Mouse (Mus musculus): ENCODE data around the gene Fbxo24. TPM values are rescaled to one million over a fixed set of nuclear protein-coding genes. Genes with fewer than 3 reads are reported as not detected.

The Fbxo24 gene
- polyA plus RNA-seq (2016; fragmentation: Nextera tagmentation; extraction: Ambion mirVana): 0.11 and 0.39 TPM in 2 replicates

DNA sequence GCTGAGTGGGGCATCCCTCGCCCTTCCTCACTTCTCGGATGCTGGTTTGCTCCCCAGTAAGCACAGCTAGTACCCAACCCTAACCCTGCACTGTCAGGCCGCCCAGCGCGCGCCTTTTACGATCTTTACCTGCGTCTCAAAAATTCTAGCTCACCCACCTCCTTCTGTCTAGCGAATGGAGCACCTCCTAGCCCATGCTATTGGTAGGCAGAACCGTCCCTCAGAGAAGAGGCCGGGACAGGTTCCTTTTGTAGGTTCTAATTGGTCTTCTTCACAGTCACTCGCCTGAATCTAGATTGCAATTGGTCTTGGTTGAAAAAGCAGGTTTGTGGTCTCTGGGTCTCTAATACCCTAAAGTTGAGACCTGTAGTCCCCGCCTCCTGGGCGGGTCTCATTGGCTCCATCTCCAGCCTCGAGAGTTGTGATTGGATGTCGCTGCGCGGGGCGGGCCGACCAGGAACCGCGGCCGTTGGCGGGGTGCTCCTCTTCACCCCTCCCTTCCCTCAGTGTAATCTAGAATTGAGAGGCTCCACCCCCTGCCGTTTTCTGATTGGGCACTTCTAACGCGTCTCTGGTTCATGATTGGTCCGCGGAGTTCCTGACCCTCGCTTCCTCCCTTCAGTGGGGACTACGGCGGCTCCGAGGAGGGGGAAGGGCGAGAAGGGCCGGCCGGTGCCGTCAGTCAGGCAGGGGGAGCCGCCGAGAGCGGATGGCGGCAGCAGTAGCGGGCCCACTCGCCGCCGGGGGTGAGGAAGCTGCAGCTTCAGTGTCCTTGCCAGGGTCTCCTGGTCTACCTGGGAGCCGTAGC is at the start of gene Fbxo24, which contains the start of the genes Lrch4 and Gm20605:
Gene Fbxo24 (minus strand): TSS at position 505 of the 808 bp plus-strand sequence.
Gene Lrch4 (plus strand): TSS at position 624 of the 808 bp plus-strand sequence.
Gene Gm20605 (plus strand): TSS at position 678 of the 808 bp plus-strand sequence.
- Histone ChIP-seq H3K4me2 (replicated peaks) (peak within 1 kb of the TSS; percentile 79), H3K9ac (peak within 1 kb of the TSS; percentile 81), H3K4me1 (peaks cover 38% of the 10 kb centered on the region), H3K4me3 (peak within 1 kb of the TSS; percentile 78), H3K27ac (peak within 1 kb of the TSS; percentile 86), H3K9me3 (no peaks in the 10 kb centered on the region), H3K27me3 (replicated peaks) (no peaks in the 10 kb centered on the region), H3K36me3 (peaks cover 10% of the 10 kb centered on the region)
- ATAC-seq (ENCODE audit: low FRiP score, low read depth): peak; percentile 99
- under 1% methylated on average over 46 of the region's 46 CpGs for WGBS

DNA sequence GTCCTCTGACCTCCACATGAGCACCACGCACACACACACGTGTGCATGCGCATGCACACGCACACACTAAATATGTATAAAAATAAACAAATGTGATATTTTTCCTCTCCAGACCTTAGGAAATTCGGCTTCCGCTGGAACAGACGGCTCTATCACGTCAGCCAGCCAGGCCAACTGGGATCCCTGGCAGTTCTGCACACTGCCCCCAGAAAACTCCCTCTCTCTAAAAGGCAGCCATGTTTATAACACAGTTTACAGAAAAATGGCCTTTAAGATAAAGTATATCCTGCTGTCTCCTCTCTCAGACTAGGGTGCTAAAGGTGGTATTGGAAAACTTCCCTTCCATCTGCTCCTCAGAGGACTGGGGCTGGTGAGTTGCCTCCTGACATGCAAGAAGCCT is 49.1 kb upstream of the Fbxo24 start:
- Histone ChIP-seq H3K4me2 (replicated peaks) (no peak overlapping the region), H3K9ac (no peak overlapping the region), H3K4me3 (no peak overlapping the region), H3K27me3 (replicated peaks) (no peaks in the 10 kb centered on the region), H3K36me3 (no peaks in the 10 kb centered on the region), H3K9me3 (no peaks in the 10 kb centered on the region), H3K4me1 (peaks cover under 1% of the 10 kb centered on the region; the same call in 1 of the 2 replicates), H3K27ac (no peak overlapping the region)
- 97% methylated on average over 8 of the region's 8 CpGs for WGBS
- no peak for ATAC-seq (ENCODE audit: low FRiP score, low read depth)

DNA sequence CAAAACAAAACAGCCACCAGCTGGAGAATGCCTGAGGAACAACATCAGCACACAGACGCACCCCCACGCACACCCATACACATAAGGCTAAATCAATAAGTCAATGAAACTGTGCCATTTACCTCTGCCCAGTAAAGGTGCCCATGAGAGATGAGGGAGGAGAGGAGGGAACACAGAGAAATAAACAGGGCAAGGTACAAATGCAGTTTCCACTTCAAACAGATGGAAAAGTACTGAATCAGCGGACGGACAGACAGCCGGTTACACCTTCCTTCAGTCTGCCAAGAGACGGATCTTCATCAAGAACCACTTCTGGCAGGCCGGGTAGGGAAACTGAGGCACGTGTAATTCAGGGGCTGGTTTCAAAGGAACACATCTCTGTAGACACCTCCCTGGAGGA is 46.0 kb upstream of the Fbxo24 start:
- no peak overlapping the region for H3K9ac ChIP-seq
- no peaks in the 10 kb centered on the region for H3K36me3 ChIP-seq
- WGBS: 97% methylated on average over 8 of the region's 8 CpGs
- no peaks in the 10 kb centered on the region for H3K9me3 ChIP-seq
- H3K4me2 ChIP-seq (replicated peaks): no peak overlapping the region
- H3K4me3 ChIP-seq: no peak overlapping the region
- H3K4me1 ChIP-seq: peaks cover 14% of the 10 kb centered on the region; the same call in 1 of the 2 replicates
- no peak for ATAC-seq (ENCODE audit: low FRiP score, low read depth)
- no peaks in the 10 kb centered on the region for H3K27me3 ChIP-seq (replicated peaks)
- H3K27ac ChIP-seq: no peak overlapping the region

DNA sequence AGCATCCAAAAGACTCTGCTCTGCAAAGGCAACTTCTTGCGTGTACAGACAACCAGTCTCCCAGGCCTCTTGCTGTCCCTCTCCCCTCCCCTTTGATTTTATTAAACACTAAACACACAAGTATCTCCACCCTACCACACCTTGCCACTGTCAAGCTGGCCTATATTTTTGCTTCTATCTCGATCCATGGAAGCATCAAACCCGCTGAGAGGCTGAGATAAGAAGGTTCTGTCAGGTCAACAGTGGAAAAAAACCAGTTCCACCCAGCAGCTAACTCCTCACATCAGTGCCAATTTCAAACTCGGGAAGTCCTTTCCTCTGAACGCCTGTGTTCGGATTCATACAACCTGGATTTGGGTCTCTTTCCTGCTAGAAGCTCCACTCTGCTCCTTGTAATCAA is 44.2 kb upstream of the Fbxo24 start:
- no peaks in the 10 kb centered on the region for H3K36me3 ChIP-seq
- peaks cover 14% of the 10 kb centered on the region; the same call in 1 of the 2 replicates for H3K4me1 ChIP-seq
- no peak overlapping the region for H3K4me2 ChIP-seq (replicated peaks)
- H3K27ac ChIP-seq: no peak overlapping the region
- H3K27me3 ChIP-seq (replicated peaks): no peaks in the 10 kb centered on the region
- ATAC-seq (ENCODE audit: low FRiP score, low read depth): no peak
- H3K9me3 ChIP-seq: no peaks in the 10 kb centered on the region
- WGBS: 93% methylated on average over 6 of the region's 6 CpGs
- no peak overlapping the region for H3K9ac ChIP-seq
- no peak overlapping the region for H3K4me3 ChIP-seq

GRCm38 (mm10) chr5:137672361-137672760 is 43.6 kb upstream of the Fbxo24 start:
- H3K4me3 ChIP-seq: no peak overlapping the region
- 81% methylated on average over 5 of the region's 5 CpGs for WGBS
- H3K36me3 ChIP-seq: peaks cover 4% of the 10 kb centered on the region; the same call in 1 of the 2 replicates
- H3K4me1 ChIP-seq: peaks cover 14% of the 10 kb centered on the region; the same call in 1 of the 2 replicates
- H3K27me3 ChIP-seq (replicated peaks): no peaks in the 10 kb centered on the region
- H3K9ac ChIP-seq: no peak overlapping the region
- no peak overlapping the region for H3K27ac ChIP-seq
- no peaks in the 10 kb centered on the region for H3K9me3 ChIP-seq
- no peak for ATAC-seq (ENCODE audit: low FRiP score, low read depth)
- H3K4me2 ChIP-seq (replicated peaks): no peak overlapping the region

DNA sequence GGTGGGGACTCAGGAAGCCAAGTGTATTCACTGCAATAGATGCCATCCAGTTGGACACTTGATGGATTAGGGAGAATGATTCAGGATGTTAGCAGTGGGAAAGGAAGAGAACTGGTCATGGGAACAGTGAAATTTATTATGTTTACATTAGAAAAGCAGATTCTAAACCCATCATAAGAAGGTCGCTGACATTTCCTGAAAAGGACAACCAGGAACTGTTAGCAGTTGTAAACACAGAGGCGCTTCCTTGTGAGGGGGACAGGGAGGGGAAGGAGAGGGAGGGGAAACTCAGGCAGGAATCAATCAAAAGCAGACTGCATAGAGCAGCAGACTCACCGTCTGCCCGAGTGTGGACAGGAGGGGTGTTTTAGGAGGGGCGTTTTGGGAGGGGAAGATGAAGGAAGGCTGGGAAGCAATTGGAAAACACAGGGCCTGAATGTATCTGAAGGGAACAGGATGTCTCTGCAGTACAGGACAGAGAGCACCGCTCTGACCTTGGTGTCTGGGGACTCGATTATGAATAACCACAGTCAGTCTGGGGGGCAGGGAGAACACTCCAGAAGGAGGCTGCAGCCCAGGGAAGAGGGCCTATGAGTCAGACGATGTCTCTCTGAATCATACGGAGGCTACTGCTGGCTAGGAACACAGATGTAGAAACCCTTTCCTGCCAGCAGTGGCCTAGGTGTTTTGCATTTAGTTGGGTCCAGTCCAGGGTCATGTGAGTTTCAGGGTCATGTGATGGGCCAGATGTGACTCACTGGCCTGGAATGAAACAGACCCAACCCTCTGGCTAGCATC is 42.8 kb upstream of the Fbxo24 start:
- no peak overlapping the region for H3K4me3 ChIP-seq
- H3K9ac ChIP-seq: no peak overlapping the region
- no peaks in the 10 kb centered on the region for H3K27me3 ChIP-seq (replicated peaks)
- H3K27ac ChIP-seq: 0 out of 2 replicates have a peak overlapping the region, but pooled peaks have one; percentile 12
- peaks cover 14% of the 10 kb centered on the region; the same call in 1 of the 2 replicates for H3K4me1 ChIP-seq
- WGBS: 43% methylated on average over 9 of the region's 9 CpGs
- peaks cover 9% of the 10 kb centered on the region for H3K36me3 ChIP-seq
- peak overlapping the region; percentile 16; the same call in 1 of the 2 replicates for H3K4me2 ChIP-seq (replicated peaks)
- no peak for ATAC-seq (ENCODE audit: low FRiP score, low read depth)
- no peaks in the 10 kb centered on the region for H3K9me3 ChIP-seq

GRCm38 (mm10) chr5:137670240-137670639 is 41.4 kb upstream of the Fbxo24 start:
- 92% methylated on average over 1 of the region's 1 CpGs for WGBS
- no peak overlapping the region for H3K4me2 ChIP-seq (replicated peaks)
- peaks cover 14% of the 10 kb centered on the region; the same call in 1 of the 2 replicates for H3K4me1 ChIP-seq
- H3K27me3 ChIP-seq (replicated peaks): no peaks in the 10 kb centered on the region
- no peaks in the 10 kb centered on the region for H3K9me3 ChIP-seq
- H3K9ac ChIP-seq: no peak overlapping the region
- no peak overlapping the region for H3K4me3 ChIP-seq
- peaks cover 24% of the 10 kb centered on the region for H3K36me3 ChIP-seq
- ATAC-seq (ENCODE audit: low FRiP score, low read depth): no peak
- H3K27ac ChIP-seq: no peak overlapping the region

DNA sequence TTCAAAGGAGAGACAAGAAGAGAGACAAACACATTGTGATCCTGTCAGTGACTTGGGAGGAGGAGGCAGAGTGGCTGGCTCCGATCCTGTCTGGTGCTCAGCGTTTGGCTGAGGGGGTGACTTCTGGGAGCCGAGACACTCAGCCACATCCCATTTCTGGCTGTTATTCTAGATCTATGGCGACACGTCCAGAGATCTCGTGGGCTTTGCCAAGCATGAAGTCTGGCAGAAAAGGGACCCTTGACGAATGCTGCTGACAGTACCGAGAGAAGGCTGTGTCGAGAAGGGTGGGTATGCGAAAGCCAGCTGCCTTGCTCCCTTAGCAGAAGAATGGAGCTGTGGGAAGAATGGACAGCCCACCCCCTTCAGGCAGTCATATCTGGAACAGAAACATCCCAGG is 40.2 kb upstream of the Fbxo24 start:
- no peak overlapping the region for H3K27ac ChIP-seq
- no peak overlapping the region for H3K4me3 ChIP-seq
- H3K27me3 ChIP-seq (replicated peaks): no peaks in the 10 kb centered on the region
- WGBS: 84% methylated on average over 10 of the region's 10 CpGs
- peaks cover 34% of the 10 kb centered on the region for H3K36me3 ChIP-seq
- no peak for ATAC-seq (ENCODE audit: low FRiP score, low read depth)
- H3K4me1 ChIP-seq: peaks cover 14% of the 10 kb centered on the region; the same call in 1 of the 2 replicates
- H3K4me2 ChIP-seq (replicated peaks): no peak overlapping the region
- H3K9ac ChIP-seq: no peak overlapping the region
- no peaks in the 10 kb centered on the region for H3K9me3 ChIP-seq

DNA sequence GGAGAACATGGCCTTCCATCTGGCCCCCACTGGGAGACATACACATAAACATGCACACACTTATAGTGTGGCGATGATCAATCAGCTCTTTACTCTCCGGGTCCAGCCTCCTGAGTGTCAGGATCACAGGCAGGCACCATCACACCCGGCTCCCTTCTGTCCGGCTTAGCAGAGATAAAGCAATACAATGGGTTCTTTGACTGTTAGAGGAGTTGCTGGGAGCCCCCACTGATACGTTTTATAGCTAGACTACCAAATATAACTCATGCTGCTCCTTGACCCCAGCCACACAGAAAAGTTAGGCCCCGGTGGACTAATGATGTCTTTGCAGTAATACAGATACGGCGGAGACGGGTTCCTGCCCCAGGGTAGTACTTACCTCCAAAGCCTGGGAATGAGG is 34.3 kb upstream of the Fbxo24 start:
- no peak overlapping the region for H3K4me3 ChIP-seq
- no peak overlapping the region for H3K9ac ChIP-seq
- H3K9me3 ChIP-seq: no peaks in the 10 kb centered on the region
- H3K27ac ChIP-seq: no peak overlapping the region
- H3K4me1 ChIP-seq: no peaks in the 10 kb centered on the region
- H3K27me3 ChIP-seq (replicated peaks): no peaks in the 10 kb centered on the region
- H3K4me2 ChIP-seq (replicated peaks): no peak overlapping the region
- 65% methylated on average over 9 of the region's 9 CpGs for WGBS
- peaks cover 75% of the 10 kb centered on the region for H3K36me3 ChIP-seq
- ATAC-seq (ENCODE audit: low FRiP score, low read depth): no peak

- H3K27me3 ChIP-seq (replicated peaks): no peaks in the 10 kb centered on the region
- peaks cover 56% of the 10 kb centered on the region for H3K36me3 ChIP-seq
- no peak overlapping the region for H3K27ac ChIP-seq
- no peak overlapping the region for H3K9ac ChIP-seq
- no peaks in the 10 kb centered on the region for H3K4me1 ChIP-seq
- H3K4me3 ChIP-seq: no peak overlapping the region
- WGBS: 90% methylated on average over 6 of the region's 6 CpGs
- H3K4me2 ChIP-seq (replicated peaks): no peak overlapping the region
- H3K9me3 ChIP-seq: no peaks in the 10 kb centered on the region
- ATAC-seq (ENCODE audit: low FRiP score, low read depth): no peak
Measured at GRCm38 (mm10) chr5:137660064-137660688, 31.4 kb upstream of the Fbxo24 start.

GRCm38 (mm10) chr5:137656977-137657376 is 28.2 kb upstream of the Fbxo24 start:
- no peaks in the 10 kb centered on the region for H3K9me3 ChIP-seq
- H3K9ac ChIP-seq: no peak overlapping the region
- no peak overlapping the region for H3K4me2 ChIP-seq (replicated peaks)
- WGBS: 39% methylated on average over 6 of the region's 6 CpGs
- no peaks in the 10 kb centered on the region for H3K4me1 ChIP-seq
- no peaks in the 10 kb centered on the region for H3K27me3 ChIP-seq (replicated peaks)
- no peak for ATAC-seq (ENCODE audit: low FRiP score, low read depth)
- no peak overlapping the region for H3K27ac ChIP-seq
- peaks cover 54% of the 10 kb centered on the region for H3K36me3 ChIP-seq
- H3K4me3 ChIP-seq: no peak overlapping the region

GRCm38 (mm10) chr5:137654746-137655145 is 25.9 kb upstream of the Fbxo24 start:
- no peaks in the 10 kb centered on the region for H3K9me3 ChIP-seq
- peaks cover 51% of the 10 kb centered on the region for H3K36me3 ChIP-seq

More at GRCm38 (mm10) chr5:137654746-137655145, 25.9 kb upstream of the Fbxo24 start:
- Histone ChIP-seq H3K27ac (no peak overlapping the region), H3K4me1 (peaks cover 5% of the 10 kb centered on the region), H3K4me2 (replicated peaks) (no peak overlapping the region), H3K27me3 (replicated peaks) (no peaks in the 10 kb centered on the region), H3K9ac (no peak overlapping the region), H3K4me3 (no peak overlapping the region)
- ATAC-seq (ENCODE audit: low FRiP score, low read depth): no peak
- 86% methylated on average over 6 of the region's 7 CpGs for WGBS
